Mouse (Mus musculus) stomach, embryonic 16.5 days (tissue): Measurements from ENCODE around the gene Tsku. TPM values are rescaled to one million over a fixed set of nuclear protein-coding genes. Genes with fewer than 3 reads are reported as not detected.

Source experiments
- ATAC-seq: fragments of 200-750 bp; cut with Nextera tagmentation; 2 replicates; pipeline ENCODE4 v1.8.0; 2017; ENCODE audit warnings: moderate number of reproducible peaks, moderate TSS enrichment; ENCODE audit not compliant: insufficient read depth, low FRiP score
- H3K27ac ChIP-seq: fragments of 300-500 bp; sonication (generic); 2 replicates; pipeline ENCODE4 v1.5.1; 2014; ENCODE audit warnings: low read length
- H3K27me3 ChIP-seq: fragments of 300-500 bp; sonication (generic); 2 replicates; pipeline ENCODE4 v1.6.1; 2014; ENCODE audit warnings: low read length, control low read depth, mixed read lengths; ENCODE audit not compliant: control insufficient read depth, insufficient read depth
- H3K36me3 ChIP-seq: fragments of 300-500 bp; sonication (generic); 2 replicates; pipeline ENCODE4 v1.6.1; 2014; ENCODE audit warnings: low read length; ENCODE audit not compliant: control insufficient read depth, insufficient read depth
- H3K4me1 ChIP-seq: fragments of 300-500 bp; sonication (generic); 2 replicates; pipeline ENCODE4 v1.6.1; 2014; ENCODE audit warnings: low read length, control low read depth, mixed read lengths; ENCODE audit not compliant: control insufficient read depth, insufficient read depth
- H3K4me2 ChIP-seq: fragments of 300-500 bp; sonication (generic); 2 replicates; pipeline ENCODE4 v1.6.1; 2014; ENCODE audit warnings: low read depth, low read length, mixed read lengths
- H3K4me3 ChIP-seq: fragments of 300-500 bp; sonication (generic); replicated peaks from 2 replicates; pipeline ENCODE4 v1.5.1; 2014; ENCODE audit warnings: mild to moderate bottlenecking, low read length
- H3K9ac ChIP-seq: fragments of 300-500 bp; sonication (generic); 2 replicates; pipeline ENCODE4 v1.6.1; 2014; ENCODE audit warnings: low read length
- H3K9me3 ChIP-seq: fragments of 300-500 bp; sonication (generic); replicated peaks from 2 replicates; pipeline ENCODE4 v1.6.1; 2016; ENCODE audit warnings: low read length, control low read depth; ENCODE audit not compliant: control insufficient read depth
- WGBS: fragments of 180-500 bp; shearing (Covaris S2); extraction: QIAGEN DNeasy Blood & Tissue Kit; methylation state at CpG from one replicate; pipeline ENCODE4 v1.1.7; 2014; 5-methylcytosine and 5-hydroxymethylcytosine counted together
- polyA plus RNA-seq: library from polyadenylated mRNA; unstranded; fragments of >200 nt; fragmentation: Nextera tagmentation; extraction: Ambion mirVana; gene quantifications from 2 replicates; pipeline ENCODE4 v1.2.1, GENCODE M21; 2015

Gene Tsku
- polyA plus RNA-seq, 1 experiment from 2014 or later = 9.9 TPM

- no peak overlapping the region for H3K4me2 ChIP-seq
- H3K4me3 ChIP-seq = no peak overlapping the region
- peaks cover 6% of the 10 kb centered on the region; the same call in 1 of the 2 replicates for H3K36me3 ChIP-seq
- no peaks in the 10 kb centered on the region for H3K9me3 ChIP-seq
- ATAC-seq = no peak
- no peak overlapping the region for H3K9ac ChIP-seq
- 75% methylated on average over 5 of the region's 5 CpGs for WGBS
- H3K27me3 ChIP-seq = no peaks in the 10 kb centered on the region
- H3K27ac ChIP-seq = no peak overlapping the region
- peaks cover 35% of the 10 kb centered on the region for H3K4me1 ChIP-seq
These were observed 7.5 kb downstream of the Tsku start for GRCm38 (mm10) chr7:98353616-98354015.

- Histone ChIP-seq H3K4me3 (no peak overlapping the region), H3K9me3 (no peaks in the 10 kb centered on the region), H3K36me3 (peaks cover 6% of the 10 kb centered on the region; the same call in 1 of the 2 replicates), H3K27me3 (no peaks in the 10 kb centered on the region), H3K4me2 (no peak overlapping the region), H3K27ac (no peak overlapping the region), H3K9ac (no peak overlapping the region), H3K4me1 (peaks cover 25% of the 10 kb centered on the region)
- ATAC-seq = no peak
- 88% methylated on average over 3 of the region's 3 CpGs for WGBS
These were observed 9.6 kb downstream of the Tsku start for GRCm38 (mm10) chr7:98351523-98351922.

- H3K4me1 ChIP-seq = peaks cover 10% of the 10 kb centered on the region
- no peak overlapping the region for H3K27ac ChIP-seq
- WGBS = 93% methylated on average over 6 of the region's 6 CpGs
- ATAC-seq = no peak
- 0 out of 2 replicates have a peak, but pooled peaks cover 3% of the 10 kb centered on the region for H3K27me3 ChIP-seq
- no peaks in the 10 kb centered on the region for H3K9me3 ChIP-seq
- H3K9ac ChIP-seq = no peak overlapping the region
- peaks cover 6% of the 10 kb centered on the region; the same call in 1 of the 2 replicates for H3K36me3 ChIP-seq
- no peak overlapping the region for H3K4me3 ChIP-seq
- H3K4me2 ChIP-seq = no peak overlapping the region
These were observed 11.3 kb downstream of the Tsku start for GRCm38 (mm10) chr7:98349821-98350220.

GRCm38 (mm10) chr7:98349096-98349495 lies 12.0 kb downstream of the Tsku start:
- no peak for ATAC-seq
- 19% methylated on average over 5 of the region's 5 CpGs for WGBS

GRCm38 (mm10) chr7:98348043-98348442 lies 13.1 kb downstream of the Tsku start:
- no peak for ATAC-seq
- 41% methylated on average over 7 of the region's 7 CpGs for WGBS

More at GRCm38 (mm10) chr7:98349096-98349495, 12.0 kb downstream of the Tsku start:
- H3K27ac ChIP-seq = no peak overlapping the region
- peaks cover 3% of the 10 kb centered on the region; the same call in 1 of the 2 replicates for H3K4me1 ChIP-seq
- H3K4me2 ChIP-seq = no peak overlapping the region
- H3K9ac ChIP-seq = no peak overlapping the region; the same call in 1 of the 2 replicates
- H3K9me3 ChIP-seq = no peaks in the 10 kb centered on the region
- H3K4me3 ChIP-seq = no peak overlapping the region
- H3K27me3 ChIP-seq = 0 out of 2 replicates have a peak, but pooled peaks cover 3% of the 10 kb centered on the region
- H3K36me3 ChIP-seq = peaks cover 6% of the 10 kb centered on the region; the same call in 1 of the 2 replicates

GRCm38 (mm10) chr7:98347471-98347870 lies 13.7 kb downstream of the Tsku start:
- H3K9me3 ChIP-seq = no peaks in the 10 kb centered on the region
- no peak overlapping the region for H3K27ac ChIP-seq
- H3K9ac ChIP-seq = no peak overlapping the region
- 0 out of 2 replicates have a peak, but pooled peaks cover 6% of the 10 kb centered on the region for H3K27me3 ChIP-seq
- no peak overlapping the region for H3K4me3 ChIP-seq
- no peaks in the 10 kb centered on the region for H3K4me1 ChIP-seq
- 29% methylated on average over 5 of the region's 5 CpGs for WGBS
- ATAC-seq = no peak
- H3K36me3 ChIP-seq = peaks cover 6% of the 10 kb centered on the region; the same call in 1 of the 2 replicates
- no peak overlapping the region for H3K4me2 ChIP-seq

More at GRCm38 (mm10) chr7:98348043-98348442, 13.1 kb downstream of the Tsku start:
- Histone ChIP-seq H3K27me3 (0 out of 2 replicates have a peak, but pooled peaks cover 3% of the 10 kb centered on the region), H3K36me3 (peaks cover 6% of the 10 kb centered on the region; the same call in 1 of the 2 replicates), H3K4me2 (no peak overlapping the region), H3K9me3 (no peaks in the 10 kb centered on the region), H3K4me3 (no peak overlapping the region), H3K4me1 (no peaks in the 10 kb centered on the region), H3K27ac (no peak overlapping the region), H3K9ac (no peak overlapping the region)

- H3K4me1 ChIP-seq = no peaks in the 10 kb centered on the region
- ATAC-seq = no peak
- H3K27ac ChIP-seq = no peak overlapping the region
- H3K27me3 ChIP-seq = 0 out of 2 replicates have a peak, but pooled peaks cover 6% of the 10 kb centered on the region
- no peaks in the 10 kb centered on the region for H3K9me3 ChIP-seq
- H3K36me3 ChIP-seq = no peaks in the 10 kb centered on the region
- H3K4me2 ChIP-seq = no peak overlapping the region
- 46% methylated on average over 6 of the region's 6 CpGs for WGBS
- H3K9ac ChIP-seq = no peak overlapping the region
- H3K4me3 ChIP-seq = no peak overlapping the region
These were observed 16.1 kb downstream of the Tsku start for GRCm38 (mm10) chr7:98345036-98345435.

- Histone ChIP-seq H3K27ac (no peak overlapping the region), H3K4me1 (no peaks in the 10 kb centered on the region), H3K36me3 (no peaks in the 10 kb centered on the region), H3K27me3 (0 out of 2 replicates have a peak, but pooled peaks cover 6% of the 10 kb centered on the region), H3K4me2 (no peak overlapping the region), H3K9ac (no peak overlapping the region), H3K4me3 (no peak overlapping the region), H3K9me3 (no peaks in the 10 kb centered on the region)
- no peak for ATAC-seq
- 11% methylated on average over 3 of the region's 3 CpGs for WGBS
These were observed 16.8 kb downstream of the Tsku start for GRCm38 (mm10) chr7:98344361-98344760.

- H3K4me2 ChIP-seq = no peak overlapping the region
- H3K9me3 ChIP-seq = no peaks in the 10 kb centered on the region
- H3K36me3 ChIP-seq = no peaks in the 10 kb centered on the region
- 42% methylated on average over 3 of the region's 3 CpGs for WGBS
- H3K4me1 ChIP-seq = no peaks in the 10 kb centered on the region
- no peak overlapping the region for H3K27ac ChIP-seq
- H3K27me3 ChIP-seq = 0 out of 2 replicates have a peak, but pooled peaks cover 6% of the 10 kb centered on the region
- no peak overlapping the region for H3K9ac ChIP-seq
- H3K4me3 ChIP-seq = no peak overlapping the region
- ATAC-seq = no peak
These were observed 18.9 kb downstream of the Tsku start for GRCm38 (mm10) chr7:98342249-98342648.
